Mouse (Mus musculus): ENCODE measurements around the gene Ggt1. TPM values are rescaled to one million over a fixed set of nuclear protein-coding genes. Genes with fewer than 3 reads are reported as not detected.
A peak's percentile ranks its signal among the peaks of the same experiment; 100 is the strongest.

Gene Ggt1
- polyA plus RNA-seq, 1 experiment = 1.8 TPM

GRCm38 (mm10) chr10:75633576-75634139, 72.3 kb downstream of the Ggt1 start:
- DNase-seq = no peak
- Histone ChIP-seq H3K4me3 (replicated peaks; ENCODE audit: extremely low read depth, low read depth, low read length) (no peak overlapping the region), H3K4me1 (ENCODE audit: control insufficient read depth, insufficient read depth, low read length) (no peaks in the 10 kb centered on the region)
- TF ChIP-seq CTCF (IDR thresholded peaks at IDR 0.05; ENCODE audit: insufficient read depth, low read length) (no peak), POLR2A (IDR thresholded peaks at IDR 0.05; ENCODE audit: borderline replicate concordance, extremely low read depth, low read depth, low read length) (no peak)
- 69% methylated on average over 14 of the region's 14 CpGs for WGBS

- 91% methylated on average over 8 of the region's 8 CpGs for WGBS
- TF ChIP-seq CTCF (IDR thresholded peaks at IDR 0.05; ENCODE audit: insufficient read depth, low read length) = no peak
- no peak for TF ChIP-seq POLR2A (IDR thresholded peaks at IDR 0.05; ENCODE audit: borderline replicate concordance, extremely low read depth, low read depth, low read length)
- no peak overlapping the region for H3K4me3 ChIP-seq (replicated peaks; ENCODE audit: extremely low read depth, low read depth, low read length)
- DNase-seq = no peak
- no peaks in the 10 kb centered on the region for H3K4me1 ChIP-seq (ENCODE audit: control insufficient read depth, insufficient read depth, low read length)
Measured at GRCm38 (mm10) chr10:75634610-75635009, 73.2 kb downstream of the Ggt1 start.

GRCm38 (mm10) chr10:75635019-75635692, 73.8 kb downstream of the Ggt1 start:
- Histone ChIP-seq H3K4me1 (ENCODE audit: control insufficient read depth, insufficient read depth, low read length) (no peaks in the 10 kb centered on the region), H3K4me3 (replicated peaks; ENCODE audit: extremely low read depth, low read depth, low read length) (no peak overlapping the region)
- DNase-seq = no peak
- no peak for TF ChIP-seq POLR2A (IDR thresholded peaks at IDR 0.05; ENCODE audit: borderline replicate concordance, extremely low read depth, low read depth, low read length)
- TF ChIP-seq CTCF (IDR thresholded peaks at IDR 0.05; ENCODE audit: insufficient read depth, low read length) = no peak
- WGBS = 65% methylated on average over 14 of the region's 14 CpGs

- 6% methylated on average over 9 of the region's 9 CpGs for WGBS
- no peak overlapping the region for H3K4me3 ChIP-seq (replicated peaks; ENCODE audit: extremely low read depth, low read depth, low read length)
- TF ChIP-seq POLR2A (IDR thresholded peaks at IDR 0.05; ENCODE audit: borderline replicate concordance, extremely low read depth, low read depth, low read length) (no peak), CTCF (IDR thresholded peaks at IDR 0.05; ENCODE audit: insufficient read depth, low read length) (peak; percentile 98)
Measured at GRCm38 (mm10) chr10:75635693-75636055, 74.3 kb downstream of the Ggt1 start.

More at GRCm38 (mm10) chr10:75635693-75636055, 74.3 kb downstream of the Ggt1 start:
- H3K4me1 ChIP-seq (ENCODE audit: control insufficient read depth, insufficient read depth, low read length) = no peaks in the 10 kb centered on the region
- DNase-seq = peak; percentile 91

Other genes with a start within 250 kb of the Ggt1 start
- gene Adora2a, start 244.7 kb upstream of the Ggt1 start, polyA plus RNA-seq (2012; rRNA removed) = 12.3 and 13.3 TPM in 2 replicates
- 0.35 and 0.59 TPM in 2 replicates for gene Upb1, start 160.5 kb upstream of the Ggt1 start, polyA plus RNA-seq (2012; rRNA removed)
- gene Snrpd3, start 44.1 kb upstream of the Ggt1 start, polyA plus RNA-seq (2012; rRNA removed) = 11.5 and 17.2 TPM in 2 replicates
- gene Gucd1, start 43.6 kb upstream of the Ggt1 start, polyA plus RNA-seq (2012; rRNA removed) = 37.0 and 49.1 TPM in 2 replicates
- gene Lrrc75b, start 1.3 kb upstream of the Ggt1 start, polyA plus RNA-seq (2012; rRNA removed) = 0.30 and 0.36 TPM in 2 replicates
- 35.5 and 39.7 TPM in 2 replicates for gene Ggt5, start 27.7 kb downstream of the Ggt1 start, polyA plus RNA-seq (2012; rRNA removed)
- gene Susd2, start 82.4 kb downstream of the Ggt1 start, polyA plus RNA-seq (2012; rRNA removed) = 13.4 and 15.3 TPM in 2 replicates
- 53.6 and 65.0 TPM in 2 replicates for gene Cabin1, start 202.7 kb downstream of the Ggt1 start, polyA plus RNA-seq (2012; rRNA removed)
- gene Ddt, start 211.8 kb downstream of the Ggt1 start, polyA plus RNA-seq (2012; rRNA removed) = 59.7 and 65.3 TPM in 2 replicates
- not detected in 2 replicates for gene Gm20441, start 219.3 kb downstream of the Ggt1 start, polyA plus RNA-seq (2012; rRNA removed)
- 47.8 and 63.7 TPM in 2 replicates for gene Gstt3, start 219.8 kb downstream of the Ggt1 start, polyA plus RNA-seq (2012; rRNA removed)
- gene Gstt1, start 237.0 kb downstream of the Ggt1 start, polyA plus RNA-seq (2012; rRNA removed) = 163 and 178 TPM in 2 replicates